Mouse (Mus musculus) heart, postnatal 0 days (tissue): ENCODE data around the gene Gorasp2.

ENCODE experiments used
- CTCF ChIP-seq: IDR thresholded peaks from 2 replicates; pipeline ENCODE4 v1.5.1; 2016; ENCODE audit warnings: antibody characterized with exemption, control low read depth, low read depth
- EP300 ChIP-seq: IDR thresholded peaks from 2 replicates; pipeline ENCODE4 v1.6.1; 2016; ENCODE audit warnings: antibody characterized with exemption, low read depth

DNA sequence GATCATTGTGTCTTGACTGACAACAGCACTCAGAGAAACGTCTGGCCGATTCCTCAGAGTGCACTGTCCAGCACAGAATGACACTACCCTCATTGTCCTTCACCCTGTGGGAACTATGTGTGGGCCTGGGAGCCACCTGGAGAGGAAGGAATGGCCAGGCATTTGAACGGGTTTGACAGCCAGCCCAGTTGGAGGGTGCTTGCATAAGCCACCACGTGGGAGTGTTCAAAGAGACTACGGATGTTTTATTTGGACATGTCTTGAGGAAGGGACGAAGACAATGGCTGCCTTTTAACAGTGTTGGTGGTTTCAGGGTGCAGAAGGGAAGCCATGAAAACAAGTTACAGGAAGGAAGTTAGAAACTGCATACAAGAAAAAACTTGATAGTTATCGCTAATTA is 35.6 kb upstream of the Gorasp2 start:
- TF ChIP-seq CTCF (no peak), EP300 (no peak)
